Mouse (Mus musculus) gastrocnemius, adult 2 months (tissue): Measurements from ENCODE around the gene Pcbd1. TPM values are rescaled to one million over a fixed set of nuclear protein-coding genes. Genes with fewer than 3 reads are reported as not detected.
A peak's percentile ranks its signal among the peaks of the same experiment; 100 is the strongest.

Experiments
- DNase-seq: peaks from one replicate; pipeline ENCODE4 v3.0.0; 2022
- H3K27ac ChIP-seq: fragments of 200-600 bp; 2 replicates; pipeline ENCODE4 v1.8.1; 2022; ENCODE audit warnings: mild to moderate bottlenecking
- H3K4me3 ChIP-seq: fragments of 200-600 bp; 2 replicates; pipeline ENCODE4 v1.8.1; 2022; ENCODE audit warnings: mild to moderate bottlenecking, moderate library complexity
- CTCF ChIP-seq: fragments of 200-600 bp; IDR thresholded peaks from 2 replicates; pipeline ENCODE4 v1.8.1; 2022; ENCODE audit warnings: antibody characterized with exemption, mild to moderate bottlenecking, moderate library complexity
- intact Hi-C: fragments of 180-260 bp; cut with DNase I; formaldehyde crosslinking; loops from one replicate; pipeline ENCODE4 v1.15.1; 2025
- long read RNA-seq, 2 experiments: library from polyadenylated mRNA; stranded (forward); transcript quantifications; one replicate each; pipeline ENCODE4 v2.0.0; 2021
- total RNA-seq, 2 experiments: library from RNA; stranded (reverse); gene quantifications; 2 replicates each; pipeline ENCODE4 v1.2.3; 2021

The Pcbd1 gene
- total RNA-seq, result under 1 TPM in 1 of 2 experiments, not detected in 1; 0.54 TPM
- long read RNA-seq, experiment 1, result 0 reads
- long read RNA-seq, experiment 2, result 0 reads

GRCm38 (mm10) chr10:61089170-61090142 lies at the start of gene Pcbd1:
Pcbd1 (plus strand) TSS chr10:61089331.
- DNase-seq, result peak; percentile 35
- Histone ChIP-seq H3K27ac (0 out of 2 replicates have a peak within 1 kb of the TSS, but pooled peaks have one; percentile 24), H3K4me3 (peak within 1 kb of the TSS; percentile 65)
- TF ChIP-seq CTCF, result no peak
- intact Hi-C loops, result no loop called here

- no peak overlapping the region for H3K4me3 ChIP-seq
- DNase-seq, result no peak
- no peak overlapping the region for H3K27ac ChIP-seq
- intact Hi-C loops, result no loop called here
- no peak for TF ChIP-seq CTCF
Observed at GRCm38 (mm10) chr10:61039657-61040056, 49.5 kb upstream of the Pcbd1 start.

- Histone ChIP-seq H3K27ac (no peak overlapping the region), H3K4me3 (no peak overlapping the region)
- no peak for DNase-seq
- no peak for TF ChIP-seq CTCF
- intact Hi-C loops, result no loop called here
Observed at GRCm38 (mm10) chr10:61045081-61045480, 44.0 kb upstream of the Pcbd1 start.

GRCm38 (mm10) chr10:61051993-61052613 lies 37.0 kb upstream of the Pcbd1 start:
- intact Hi-C loops, result loop anchor here (1.0 to 5.0 kb wide), 2 partner anchors 215 to 273 kb away; no protein-coding TSS in a partner anchor
- peak; percentile 67 for DNase-seq
- TF ChIP-seq CTCF, result peak; percentile 98
- Histone ChIP-seq H3K27ac (no peak overlapping the region), H3K4me3 (no peak overlapping the region)

- TF ChIP-seq CTCF, result no peak
- no peak overlapping the region for H3K27ac ChIP-seq
- no peak overlapping the region for H3K4me3 ChIP-seq
- DNase-seq, result no peak
- intact Hi-C loops, result no loop called here
Observed at GRCm38 (mm10) chr10:61056661-61057060, 32.5 kb upstream of the Pcbd1 start.

GRCm38 (mm10) chr10:61059101-61059500 lies 30.0 kb upstream of the Pcbd1 start:
- DNase-seq, result no peak
- Histone ChIP-seq H3K4me3 (no peak overlapping the region), H3K27ac (no peak overlapping the region)
- intact Hi-C loops, result no loop called here
- no peak for TF ChIP-seq CTCF

GRCm38 (mm10) chr10:61059543-61060110 lies 29.5 kb upstream of the Pcbd1 start:
- no peak for TF ChIP-seq CTCF
- Histone ChIP-seq H3K4me3 (no peak overlapping the region), H3K27ac (no peak overlapping the region)
- no peak for DNase-seq
- intact Hi-C loops, result no loop called here

GRCm38 (mm10) chr10:61063271-61063864 lies 25.8 kb upstream of the Pcbd1 start:
- DNase-seq, result no peak
- Histone ChIP-seq H3K27ac (no peak overlapping the region), H3K4me3 (no peak overlapping the region)
- TF ChIP-seq CTCF, result no peak
- intact Hi-C loops, result no loop called here

GRCm38 (mm10) chr10:61064635-61065034 lies 24.5 kb upstream of the Pcbd1 start:
- intact Hi-C loops, result loop anchor here (5.0 kb wide), 2 partner anchors 232 to 287 kb away; partner anchors contain the start of gene Unc5b
- TF ChIP-seq CTCF, result no peak
- DNase-seq, result no peak
- Histone ChIP-seq H3K4me3 (no peak overlapping the region), H3K27ac (no peak overlapping the region)

GRCm38 (mm10) chr10:61065287-61066005 lies 23.7 kb upstream of the Pcbd1 start:
- Histone ChIP-seq H3K4me3 (no peak overlapping the region), H3K27ac (no peak overlapping the region)
- TF ChIP-seq CTCF, result no peak
- DNase-seq, result no peak
- intact Hi-C loops, result loop anchor here (5.0 kb wide), 2 partner anchors 233 to 288 kb away; partner anchors contain the start of gene Unc5b

GRCm38 (mm10) chr10:61068436-61069192 lies 20.5 kb upstream of the Pcbd1 start:
- Histone ChIP-seq H3K27ac (no peak overlapping the region), H3K4me3 (0 out of 2 replicates have a peak overlapping the region, but pooled peaks have one; percentile 21)
- peak; percentile 84 for TF ChIP-seq CTCF
- intact Hi-C loops, result loop anchor here (5.0 kb wide), 2 partner anchors 236 to 291 kb away; partner anchors contain the start of gene Unc5b
- DNase-seq, result peak; percentile 36
